Mouse (Mus musculus): Measurements from ENCODE around the gene Slc17a6. TPM values are rescaled to one million over a fixed set of nuclear protein-coding genes. Genes with fewer than 3 reads are reported as not detected.

The Slc17a6 gene
- 10 to 100 TPM; 24.2 to 31.9 TPM for total RNA-seq (2021)

GRCm38 (mm10) chr7:51621694-51622145, at the start of gene Slc17a6:
Gene Slc17a6, plus strand, starts transcription at chr7:51622006.
- DNase-seq (ENCODE audit: low spot score in 2 of 2), result peak; percentile 54 to 60
- intact Hi-C loops (cut with DNase I), result loop anchor here (5.0 to 10.0 kb wide), 2 partner anchors 351 to 1707 kb away; partner anchors contain the start of gene Slc6a5

GRCm38 (mm10) chr7:51600021-51600420, 21.8 kb upstream of the Slc17a6 start:
- no peak for DNase-seq (ENCODE audit: low spot score in 2 of 2)
- intact Hi-C loops (cut with DNase I), result no loop called here

GRCm38 (mm10) chr7:51603741-51604140, 18.1 kb upstream of the Slc17a6 start:
- DNase-seq (ENCODE audit: low spot score in 2 of 2), result no peak
- intact Hi-C loops (cut with DNase I), result no loop called here

- intact Hi-C loops (cut with DNase I), result loop anchor here (2.0 kb wide), 1 partner anchor 202 kb away; no protein-coding TSS in a partner anchor
Measured at GRCm38 (mm10) chr7:51614404-51614803, 7.4 kb upstream of the Slc17a6 start.

GRCm38 (mm10) chr7:51617941-51618340, 3.9 kb upstream of the Slc17a6 start:
- no peak for DNase-seq (ENCODE audit: low spot score in 2 of 2)
- intact Hi-C loops (cut with DNase I), result no loop called here

More at GRCm38 (mm10) chr7:51614404-51614803, 7.4 kb upstream of the Slc17a6 start:
- DNase-seq (ENCODE audit: low spot score in 2 of 2), result no peak

- intact Hi-C loops (cut with DNase I), result no loop called here
- no peak for DNase-seq (ENCODE audit: low spot score in 2 of 2)
Measured at GRCm38 (mm10) chr7:51618412-51618811, 3.4 kb upstream of the Slc17a6 start.

GRCm38 (mm10) chr7:51619977-51620376, 1.8 kb upstream of the Slc17a6 start:
- no peak for DNase-seq (ENCODE audit: low spot score in 2 of 2)
- intact Hi-C loops (cut with DNase I), result loop anchor here (5.0 to 10.0 kb wide), 2 partner anchors 352 to 1705 kb away; partner anchors contain the start of gene Slc6a5

- DNase-seq (ENCODE audit: low spot score in 2 of 2), result peak in 1 of 2 experiments; percentile 31
- intact Hi-C loops (cut with DNase I), result loop anchor here (5.0 to 10.0 kb wide), 2 partner anchors 350 to 1707 kb away; partner anchors contain the start of gene Slc6a5
Measured at GRCm38 (mm10) chr7:51622196-51622595, 390 bp downstream of the Slc17a6 start.

- DNase-seq (ENCODE audit: low spot score in 2 of 2), result no peak
- intact Hi-C loops (cut with DNase I), result loop anchor here (5.0 to 10.0 kb wide), 2 partner anchors 350 to 1708 kb away; partner anchors contain the start of gene Slc6a5
Measured at GRCm38 (mm10) chr7:51622666-51623065, 860 bp downstream of the Slc17a6 start.

- intact Hi-C loops (cut with DNase I), result loop anchor here (5.0 to 10.0 kb wide), 2 partner anchors 348 to 1710 kb away; partner anchors contain the start of gene Slc6a5
- no peak for DNase-seq (ENCODE audit: low spot score in 2 of 2)
Measured at GRCm38 (mm10) chr7:51624336-51624897, 2.6 kb downstream of the Slc17a6 start.

- peak; percentile 23 to 37 for DNase-seq (ENCODE audit: low spot score in 2 of 2)
- intact Hi-C loops (cut with DNase I), result loop anchor here (10.0 kb wide), 1 partner anchor 1710 kb away; the partner anchor contains the start of gene Slc6a5
Measured at GRCm38 (mm10) chr7:51625161-51625560, 3.4 kb downstream of the Slc17a6 start.

GRCm38 (mm10) chr7:51625591-51626255, 3.9 kb downstream of the Slc17a6 start:
- DNase-seq (ENCODE audit: low spot score in 2 of 2), result peak in 1 of 2 experiments; percentile 6
- intact Hi-C loops (cut with DNase I), result loop anchor here (10.0 kb wide), 1 partner anchor 1711 kb away; the partner anchor contains the start of gene Slc6a5

GRCm38 (mm10) chr7:51626451-51627000, 4.7 kb downstream of the Slc17a6 start:
- peak in 1 of 2 experiments; percentile 4 for DNase-seq (ENCODE audit: low spot score in 2 of 2)
- intact Hi-C loops (cut with DNase I), result loop anchor here (10.0 kb wide), 1 partner anchor 1712 kb away; the partner anchor contains the start of gene Slc6a5

GRCm38 (mm10) chr7:51627001-51627631, 5.3 kb downstream of the Slc17a6 start:
- peak; percentile 12 to 21 for DNase-seq (ENCODE audit: low spot score in 2 of 2)
- intact Hi-C loops (cut with DNase I), result loop anchor here (10.0 kb wide), 1 partner anchor 1712 kb away; the partner anchor contains the start of gene Slc6a5

- intact Hi-C loops (cut with DNase I), result loop anchor here (10.0 kb wide), 1 partner anchor 1713 kb away; the partner anchor contains the start of gene Slc6a5
- DNase-seq (ENCODE audit: low spot score in 2 of 2), result no peak
Measured at GRCm38 (mm10) chr7:51627666-51628065, 5.9 kb downstream of the Slc17a6 start.

- no peak for DNase-seq (ENCODE audit: low spot score in 2 of 2)
- intact Hi-C loops (cut with DNase I), result loop anchor here (10.0 kb wide), 1 partner anchor 1714 kb away; the partner anchor contains the start of gene Slc6a5
Measured at GRCm38 (mm10) chr7:51628349-51628748, 6.5 kb downstream of the Slc17a6 start.

- DNase-seq (ENCODE audit: low spot score in 2 of 2), result no peak
- intact Hi-C loops (cut with DNase I), result loop anchor here (10.0 kb wide), 1 partner anchor 1714 kb away; the partner anchor contains the start of gene Slc6a5
Measured at GRCm38 (mm10) chr7:51629206-51629605, 7.4 kb downstream of the Slc17a6 start.

- intact Hi-C loops (cut with DNase I), result no loop called here
- DNase-seq (ENCODE audit: low spot score in 2 of 2), result no peak
Measured at GRCm38 (mm10) chr7:51631171-51631570, 9.4 kb downstream of the Slc17a6 start.

- intact Hi-C loops (cut with DNase I), result no loop called here
Measured at GRCm38 (mm10) chr7:51632543-51633229, 10.9 kb downstream of the Slc17a6 start.

More at GRCm38 (mm10) chr7:51632543-51633229, 10.9 kb downstream of the Slc17a6 start:
- DNase-seq (ENCODE audit: low spot score in 2 of 2), result no peak
